Mouse (Mus musculus): ENCODE results near the gene Pex26. TPM values are rescaled to one million over a fixed set of nuclear protein-coding genes. Genes with fewer than 3 reads are reported as not detected.

Gene Pex26
- polyA plus RNA-seq, 1 experiment = 13.6 TPM

DNA sequence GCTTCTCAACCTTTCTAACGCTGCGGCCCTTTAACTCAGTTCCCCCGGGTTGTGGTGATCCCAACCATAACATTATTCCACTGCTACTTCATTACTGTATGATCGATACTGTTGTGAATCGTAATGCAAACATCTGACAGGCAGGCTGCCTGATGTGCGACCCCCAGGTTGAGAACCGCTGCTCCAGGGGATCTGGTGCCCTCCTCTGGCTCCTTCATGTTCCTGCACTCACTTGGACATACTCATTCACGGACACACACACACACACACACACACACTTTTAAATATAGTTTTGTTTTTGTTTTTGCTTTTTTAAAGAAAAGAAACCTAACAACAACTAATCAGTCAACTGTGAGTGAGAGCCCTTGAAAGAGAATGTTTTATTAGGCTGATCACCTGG, 33.3 kb upstream of the Pex26 start:
- H3K4me1 ChIP-seq (ENCODE audit: control insufficient read depth, insufficient read depth, insufficient read length, low read length) = peaks cover 5% of the 10 kb centered on the region; the same call in 1 of the 2 replicates
- TF ChIP-seq CTCF (IDR thresholded peaks at IDR 0.05; ENCODE audit: extremely low read depth, insufficient read length, insufficient replicate concordance, low read depth, low read length) = no peak
- TF ChIP-seq POLR2A (IDR thresholded peaks at IDR 0.05; ENCODE audit: low read depth, low read length) = no peak
- 94% methylated on average over 8 of the region's 8 CpGs for WGBS
- H3K27me3 ChIP-seq (ENCODE audit: control insufficient read depth, insufficient read depth, low read length) = no peaks in the 10 kb centered on the region; the same call in 1 of the 2 replicates
- no peak overlapping the region for H3K27ac ChIP-seq (ENCODE audit: insufficient read depth, low read depth, low read length)
- no peaks in the 10 kb centered on the region for H3K36me3 ChIP-seq (ENCODE audit: control insufficient read depth, insufficient read depth, low read length)
- no peak overlapping the region for H3K4me3 ChIP-seq (ENCODE audit: low read depth, low read length)

DNA sequence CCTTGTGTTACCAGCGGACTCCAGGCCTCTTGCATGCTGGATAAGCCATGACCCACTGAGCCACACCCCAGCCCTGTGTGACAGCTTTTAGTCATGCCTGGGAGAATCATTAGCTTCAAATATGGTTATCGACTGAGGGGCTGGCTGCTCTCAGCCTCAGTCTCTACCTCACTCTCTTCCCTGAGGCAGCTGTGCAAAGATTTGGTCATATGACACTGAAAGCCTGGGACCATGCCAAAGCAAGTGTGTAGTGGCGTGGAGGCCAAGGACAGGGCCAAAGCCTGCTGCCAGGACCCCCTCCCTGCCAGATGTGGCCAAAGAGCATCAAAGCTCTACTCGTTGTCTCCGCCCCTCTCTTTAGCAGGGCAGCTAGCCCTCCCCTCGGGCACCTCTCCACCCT, 31.7 kb upstream of the Pex26 start:
- H3K27ac ChIP-seq (ENCODE audit: insufficient read depth, low read depth, low read length) = no peak overlapping the region
- TF ChIP-seq POLR2A (IDR thresholded peaks at IDR 0.05; ENCODE audit: low read depth, low read length) (no peak), CTCF (IDR thresholded peaks at IDR 0.05; ENCODE audit: extremely low read depth, insufficient read length, insufficient replicate concordance, low read depth, low read length) (no peak)

DNA sequence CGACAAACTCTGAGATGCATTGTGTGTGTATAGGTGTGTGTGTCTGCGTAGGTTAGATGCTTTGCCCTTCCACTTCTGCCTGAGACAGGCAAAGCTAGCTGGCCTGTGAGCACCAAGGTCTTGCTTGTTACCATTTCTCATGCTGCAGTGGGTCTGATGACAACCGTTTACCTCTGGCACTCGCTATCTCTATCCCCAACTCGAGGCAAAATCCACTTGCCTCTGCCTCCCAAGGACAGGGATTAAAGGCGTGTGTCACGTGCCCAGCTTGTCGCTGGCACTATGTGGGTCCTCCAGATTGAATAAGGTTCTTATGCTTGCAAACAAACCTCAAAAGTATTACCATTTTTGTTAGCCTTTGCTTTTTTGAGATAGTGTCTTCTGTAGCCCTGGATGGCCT, 30.3 kb upstream of the Pex26 start:
- Histone ChIP-seq H3K36me3 (ENCODE audit: control insufficient read depth, insufficient read depth, low read length) (no peaks in the 10 kb centered on the region), H3K27me3 (ENCODE audit: control insufficient read depth, insufficient read depth, low read length) (no peaks in the 10 kb centered on the region), H3K27ac (ENCODE audit: insufficient read depth, low read depth, low read length) (no peak overlapping the region), H3K4me3 (ENCODE audit: low read depth, low read length) (no peak overlapping the region), H3K4me1 (ENCODE audit: control insufficient read depth, insufficient read depth, insufficient read length, low read length) (peaks cover 5% of the 10 kb centered on the region; the same call in 1 of the 2 replicates)
- TF ChIP-seq POLR2A (IDR thresholded peaks at IDR 0.05; ENCODE audit: low read depth, low read length) (no peak), CTCF (IDR thresholded peaks at IDR 0.05; ENCODE audit: extremely low read depth, insufficient read length, insufficient replicate concordance, low read depth, low read length) (no peak)
- 77% methylated on average over 8 of the region's 8 CpGs for WGBS

More for the DNA sequence above, 31.7 kb upstream of the Pex26 start:
- H3K4me1 ChIP-seq (ENCODE audit: control insufficient read depth, insufficient read depth, insufficient read length, low read length) = peaks cover 5% of the 10 kb centered on the region; the same call in 1 of the 2 replicates
- no peak overlapping the region for H3K4me3 ChIP-seq (ENCODE audit: low read depth, low read length)
- 26% methylated on average over 6 of the region's 6 CpGs for WGBS
- no peaks in the 10 kb centered on the region for H3K27me3 ChIP-seq (ENCODE audit: control insufficient read depth, insufficient read depth, low read length)
- H3K36me3 ChIP-seq (ENCODE audit: control insufficient read depth, insufficient read depth, low read length) = no peaks in the 10 kb centered on the region

DNA sequence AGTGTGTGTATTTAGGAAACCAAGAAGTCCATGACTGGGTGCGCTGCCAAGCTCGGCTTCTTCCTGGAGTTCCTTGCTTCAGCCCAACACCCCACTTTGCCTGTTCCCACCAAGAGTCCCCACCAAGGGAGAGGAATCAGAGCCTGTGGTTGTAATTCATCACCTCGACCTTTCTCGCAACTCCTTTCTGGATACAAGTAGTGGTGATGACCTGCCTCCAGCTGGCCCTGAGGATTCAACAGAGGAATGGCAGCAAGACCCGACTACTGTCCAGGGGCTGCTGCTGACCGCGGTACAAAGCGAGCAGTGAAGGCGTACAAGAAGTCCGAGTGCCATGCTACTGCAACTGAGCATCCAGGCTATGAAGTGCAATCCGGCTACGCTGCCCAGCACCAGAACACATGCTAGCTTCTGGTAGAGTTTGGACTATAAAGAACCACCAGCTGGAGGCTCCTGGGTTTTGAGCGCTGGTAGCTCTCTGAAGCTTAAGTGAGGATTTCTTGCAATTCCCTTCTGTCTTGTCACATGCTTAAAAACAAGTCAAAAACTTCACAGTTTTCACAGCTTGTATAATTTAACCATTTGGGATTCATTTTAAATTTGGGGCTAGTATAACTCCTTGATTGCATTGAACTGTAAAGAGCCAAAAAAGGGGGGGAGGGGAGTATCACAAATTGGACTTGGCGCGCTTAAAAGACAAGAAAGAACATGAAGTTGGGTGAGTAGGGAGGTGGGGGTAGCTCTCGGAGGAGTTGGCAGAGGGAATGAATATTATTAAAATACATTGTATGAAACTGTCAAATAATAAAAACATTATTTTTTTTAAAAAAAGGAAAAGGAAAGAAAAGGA, 28.8 kb upstream of the Pex26 start:
- Histone ChIP-seq H3K27me3 (ENCODE audit: control insufficient read depth, insufficient read depth, low read length) (no peaks in the 10 kb centered on the region), H3K4me3 (ENCODE audit: low read depth, low read length) (no peak overlapping the region), H3K36me3 (ENCODE audit: control insufficient read depth, insufficient read depth, low read length) (no peaks in the 10 kb centered on the region), H3K4me1 (ENCODE audit: control insufficient read depth, insufficient read depth, insufficient read length, low read length) (peaks cover 9% of the 10 kb centered on the region), H3K27ac (ENCODE audit: insufficient read depth, low read depth, low read length) (no peak overlapping the region)
- 92% methylated on average over 16 of the region's 16 CpGs for WGBS
- no peak for TF ChIP-seq POLR2A (IDR thresholded peaks at IDR 0.05; ENCODE audit: low read depth, low read length)
- TF ChIP-seq CTCF (IDR thresholded peaks at IDR 0.05; ENCODE audit: extremely low read depth, insufficient read length, insufficient replicate concordance, low read depth, low read length) = no peak

DNA sequence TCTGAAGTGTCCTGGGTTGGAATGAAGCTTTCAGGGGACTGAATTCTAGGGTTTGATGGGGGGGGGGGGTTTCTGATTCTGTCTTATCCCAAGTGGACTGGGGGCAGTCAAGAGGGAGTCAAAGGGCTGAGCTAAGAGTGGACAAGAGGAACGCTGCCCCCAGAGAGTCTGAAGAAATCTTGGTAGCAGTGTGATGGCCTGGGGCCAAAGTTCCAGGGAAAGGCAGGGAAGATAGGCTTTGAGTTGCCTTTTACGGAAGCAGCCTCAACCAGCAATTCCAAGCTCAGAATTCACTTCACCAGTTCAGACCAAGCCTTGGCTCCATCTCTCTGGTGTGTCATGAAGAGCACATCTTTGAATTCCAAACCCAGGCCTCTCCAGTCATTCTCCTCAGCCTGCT, 27.4 kb upstream of the Pex26 start:
- Histone ChIP-seq H3K4me1 (ENCODE audit: control insufficient read depth, insufficient read depth, insufficient read length, low read length) (peaks cover 15% of the 10 kb centered on the region), H3K4me3 (ENCODE audit: low read depth, low read length) (no peak overlapping the region), H3K27ac (ENCODE audit: insufficient read depth, low read depth, low read length) (no peak overlapping the region), H3K27me3 (ENCODE audit: control insufficient read depth, insufficient read depth, low read length) (no peaks in the 10 kb centered on the region), H3K36me3 (ENCODE audit: control insufficient read depth, insufficient read depth, low read length) (no peaks in the 10 kb centered on the region)
- TF ChIP-seq POLR2A (IDR thresholded peaks at IDR 0.05; ENCODE audit: low read depth, low read length) (no peak), CTCF (IDR thresholded peaks at IDR 0.05; ENCODE audit: extremely low read depth, insufficient read length, insufficient replicate concordance, low read depth, low read length) (no peak)
- WGBS = 54% methylated on average over 2 of the region's 2 CpGs

DNA sequence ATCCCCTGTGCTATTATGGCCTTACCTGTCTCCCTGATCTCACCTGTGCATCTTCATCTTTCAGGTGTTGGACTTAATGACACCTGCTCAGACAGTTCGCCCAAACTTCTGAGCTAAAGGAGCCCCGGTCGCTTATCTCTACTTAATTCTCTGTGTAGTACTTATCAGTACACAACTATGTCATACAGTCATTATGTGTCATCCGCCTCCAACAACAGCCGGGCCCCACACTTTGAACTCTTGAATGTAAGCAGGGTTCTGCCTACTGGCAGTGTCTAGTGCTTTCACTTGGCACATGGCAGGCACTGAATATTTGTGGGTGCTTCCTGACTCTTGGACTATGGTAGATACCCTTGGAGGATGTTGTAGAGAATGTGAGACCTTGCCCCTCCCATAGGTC, 23.9 kb upstream of the Pex26 start:
- no peak overlapping the region for H3K4me3 ChIP-seq (ENCODE audit: low read depth, low read length)
- WGBS = 30% methylated on average over 5 of the region's 5 CpGs
- peaks cover 12% of the 10 kb centered on the region; the same call in 1 of the 2 replicates for H3K4me1 ChIP-seq (ENCODE audit: control insufficient read depth, insufficient read depth, insufficient read length, low read length)
- H3K27me3 ChIP-seq (ENCODE audit: control insufficient read depth, insufficient read depth, low read length) = no peaks in the 10 kb centered on the region
- H3K27ac ChIP-seq (ENCODE audit: insufficient read depth, low read depth, low read length) = peak overlapping the region; percentile 55
- no peaks in the 10 kb centered on the region for H3K36me3 ChIP-seq (ENCODE audit: control insufficient read depth, insufficient read depth, low read length)
- TF ChIP-seq POLR2A (IDR thresholded peaks at IDR 0.05; ENCODE audit: low read depth, low read length) = no peak
- TF ChIP-seq CTCF (IDR thresholded peaks at IDR 0.05; ENCODE audit: extremely low read depth, insufficient read length, insufficient replicate concordance, low read depth, low read length) = no peak

DNA sequence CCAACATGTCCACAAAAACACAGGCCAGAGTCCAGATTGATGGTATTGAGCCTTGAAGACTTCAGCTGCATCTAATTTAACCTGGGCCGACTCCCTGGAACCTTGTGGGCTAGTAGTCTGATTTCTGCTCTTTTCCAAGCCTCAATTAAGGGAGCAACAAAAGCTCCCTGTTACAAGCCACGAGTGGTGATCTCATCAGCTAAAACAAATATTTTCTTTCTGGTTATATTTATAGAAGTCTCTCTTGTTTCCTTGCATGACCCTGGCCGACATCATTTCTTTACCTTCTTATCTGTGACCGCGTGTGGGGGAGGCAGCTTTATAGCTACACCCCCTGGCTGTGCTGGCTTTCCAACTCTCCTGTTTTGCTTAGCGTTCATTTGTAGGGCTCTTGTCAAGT, 23.3 kb upstream of the Pex26 start:
- no peak for TF ChIP-seq CTCF (IDR thresholded peaks at IDR 0.05; ENCODE audit: extremely low read depth, insufficient read length, insufficient replicate concordance, low read depth, low read length)
- TF ChIP-seq POLR2A (IDR thresholded peaks at IDR 0.05; ENCODE audit: low read depth, low read length) = no peak
- no peak overlapping the region for H3K4me3 ChIP-seq (ENCODE audit: low read depth, low read length)
- no peaks in the 10 kb centered on the region for H3K36me3 ChIP-seq (ENCODE audit: control insufficient read depth, insufficient read depth, low read length)
- no peaks in the 10 kb centered on the region for H3K27me3 ChIP-seq (ENCODE audit: control insufficient read depth, insufficient read depth, low read length)
- H3K4me1 ChIP-seq (ENCODE audit: control insufficient read depth, insufficient read depth, insufficient read length, low read length) = peaks cover 12% of the 10 kb centered on the region; the same call in 1 of the 2 replicates
- whole genome bisulfite sequencing = 16% methylated on average over 6 of the region's 6 CpGs
- H3K27ac ChIP-seq (ENCODE audit: insufficient read depth, low read depth, low read length) = peak overlapping the region; percentile 55

Data from small intestine, adult 2 months (tissue).